Mouse (Mus musculus): ENCODE results near the gene Urah.

Urah gene

DNA sequence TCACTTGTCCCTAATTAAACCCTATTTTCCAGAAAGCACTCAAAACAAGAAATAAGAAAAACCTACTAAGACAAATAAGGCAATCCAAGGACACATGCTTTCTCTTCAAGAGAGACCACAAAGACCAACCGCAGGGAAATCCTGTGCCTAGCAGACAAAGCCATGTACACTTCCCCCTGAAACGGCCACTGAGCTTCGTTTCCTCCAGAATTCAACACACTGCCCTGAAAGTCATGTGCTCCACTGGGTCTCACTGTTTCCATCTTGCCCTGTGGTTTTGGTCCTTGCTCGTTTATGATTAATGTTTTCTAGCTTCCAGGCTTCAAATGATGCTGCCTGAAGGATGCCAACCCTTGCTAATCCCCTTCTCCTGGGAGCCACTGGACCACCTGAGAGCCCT is 39.4 kb downstream of the Urah start:
- DNase-seq (ENCODE audit: low read depth, low spot score): no peak

DNA sequence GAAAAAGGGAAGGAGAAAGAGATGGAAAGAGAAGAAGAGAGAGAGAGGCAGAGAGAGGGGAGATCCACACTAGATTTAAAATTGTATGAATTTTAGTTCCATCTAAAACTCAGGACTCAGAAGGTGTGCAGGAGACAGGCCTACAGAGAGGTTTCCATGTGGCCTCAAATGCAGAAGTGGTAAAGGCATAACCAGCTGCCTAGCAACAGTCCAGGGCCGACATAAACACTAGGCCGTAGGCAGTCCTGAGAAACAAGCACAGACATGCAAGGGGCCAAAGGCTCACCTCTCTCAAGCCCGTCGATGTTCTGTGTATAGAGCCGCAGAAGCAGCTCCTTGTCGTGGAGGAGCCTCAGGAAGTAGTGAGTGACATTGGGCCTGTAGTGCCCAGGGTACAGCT is 42.5 kb downstream of the Urah start:
- no peak for DNase-seq (ENCODE audit: low read depth, low spot score)

DNA sequence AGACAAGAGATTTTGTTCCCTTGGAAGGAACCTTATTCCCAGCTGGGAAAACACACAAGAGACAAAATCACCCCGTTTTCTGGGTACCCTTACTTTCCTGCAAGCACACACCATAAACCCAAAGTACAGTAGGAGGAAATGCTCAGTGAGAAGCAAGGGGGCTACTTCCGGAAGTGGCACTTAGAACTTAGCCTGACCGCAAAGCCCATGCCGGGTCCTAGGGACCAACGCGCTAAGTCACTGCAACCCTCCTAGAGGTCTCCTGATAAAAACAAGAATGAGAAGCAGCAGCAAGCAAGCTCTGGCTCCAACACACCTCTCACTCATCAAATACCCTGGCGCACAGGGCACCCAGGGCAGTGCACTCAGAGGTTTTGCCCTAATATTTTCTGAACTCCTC is 44.5 kb downstream of the Urah start:
- no peak for DNase-seq (ENCODE audit: low read depth, low spot score)

DNA sequence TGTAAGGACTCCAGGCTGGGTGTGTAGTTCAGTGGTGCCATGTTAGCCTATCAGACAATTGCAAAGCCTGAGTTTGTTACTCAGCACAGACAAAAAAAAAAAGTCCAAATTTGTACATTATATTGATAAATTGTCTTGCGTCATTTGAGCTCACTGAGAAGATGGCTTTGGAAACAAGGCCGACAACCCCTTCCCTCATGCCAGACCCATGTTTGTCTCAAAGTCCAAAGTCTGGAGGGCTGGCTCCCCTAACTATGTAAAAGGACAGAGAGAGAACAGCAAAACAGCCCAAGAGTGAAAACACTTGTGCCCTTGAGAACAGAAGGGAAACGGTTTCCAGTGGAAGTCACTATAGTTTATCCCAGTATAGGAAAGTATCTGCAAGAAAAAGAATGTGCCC is 45.6 kb downstream of the Urah start:
- DNase-seq (ENCODE audit: low read depth, low spot score): no peak

DNA sequence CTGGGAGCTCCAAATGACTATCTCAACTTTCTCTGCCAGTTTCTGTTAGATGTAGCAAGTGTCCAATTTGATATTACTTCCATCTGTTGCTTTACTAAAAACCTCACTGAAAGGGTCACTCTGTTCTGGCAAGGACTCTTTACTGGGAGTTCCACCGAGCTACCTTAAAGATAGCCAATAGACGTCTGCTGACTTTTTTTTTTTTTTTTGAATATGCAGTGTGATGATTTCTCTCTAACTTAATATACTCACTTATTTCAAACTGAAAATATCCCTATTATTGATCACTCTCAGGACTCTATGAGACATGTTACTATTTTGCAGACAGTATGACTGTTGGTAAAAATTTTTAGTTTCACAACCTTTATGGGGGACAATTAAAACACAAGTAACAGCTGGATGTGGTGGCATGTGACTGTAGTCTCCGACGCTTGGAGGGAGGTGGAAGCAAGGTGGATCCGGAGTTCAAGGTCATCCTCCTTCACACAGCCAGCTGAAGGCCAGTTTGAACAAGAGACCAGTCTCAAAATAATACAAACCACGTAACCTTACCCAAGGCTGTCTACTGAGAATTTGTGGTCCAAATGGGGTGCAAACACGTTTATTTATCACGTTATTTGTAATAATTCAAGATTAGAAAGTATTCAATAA is 46.2 kb downstream of the Urah start:
- DNase-seq (ENCODE audit: low read depth, low spot score): no peak

DNA sequence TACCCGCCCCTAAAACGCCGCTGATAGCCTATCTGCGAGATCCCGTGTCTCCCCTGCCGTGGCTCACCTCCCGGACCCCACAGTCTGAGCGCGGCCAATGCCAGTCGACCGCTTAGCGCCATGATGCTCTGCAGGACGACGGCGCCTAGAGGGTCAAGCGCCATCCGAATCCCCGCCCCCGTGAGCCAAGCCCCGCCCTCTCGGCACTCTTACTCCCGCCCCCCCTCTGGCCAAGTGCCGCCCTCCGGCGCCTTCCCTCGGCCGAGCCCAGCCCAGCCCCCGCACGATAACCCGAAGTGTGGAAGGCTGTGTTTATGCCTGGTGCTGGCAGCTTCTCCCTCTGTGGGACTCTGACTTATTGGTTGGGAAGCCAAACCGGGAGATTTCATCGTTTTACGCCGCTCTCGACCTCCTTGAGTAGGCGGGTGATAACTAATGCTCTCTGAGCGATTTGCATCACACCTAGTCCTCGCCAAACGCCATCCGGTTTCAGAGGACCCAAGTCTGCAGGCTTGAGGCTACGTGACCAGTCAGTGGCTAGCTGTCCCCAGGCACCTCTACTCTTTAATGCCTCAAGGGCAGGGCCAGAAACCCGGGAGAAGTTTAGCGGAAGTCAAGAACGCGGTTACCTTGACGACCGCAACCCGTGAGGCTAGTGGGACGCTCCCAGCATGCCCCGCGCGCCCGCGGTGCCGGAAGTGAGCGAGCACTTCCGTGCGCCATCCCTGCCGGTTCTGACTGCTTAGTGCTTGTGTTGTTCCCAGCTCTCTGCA is 47.1 kb downstream of the Urah start, which contains the start of the genes Psmd13 and Sirt3:
Gene Psmd13, plus strand, starts transcription at position 273 of the 773 bp plus-strand sequence.
Gene Sirt3, minus strand, starts transcription at position 614 of the 773 bp plus-strand sequence.
- DNase-seq (ENCODE audit: low read depth, low spot score): peak; percentile 90

DNA sequence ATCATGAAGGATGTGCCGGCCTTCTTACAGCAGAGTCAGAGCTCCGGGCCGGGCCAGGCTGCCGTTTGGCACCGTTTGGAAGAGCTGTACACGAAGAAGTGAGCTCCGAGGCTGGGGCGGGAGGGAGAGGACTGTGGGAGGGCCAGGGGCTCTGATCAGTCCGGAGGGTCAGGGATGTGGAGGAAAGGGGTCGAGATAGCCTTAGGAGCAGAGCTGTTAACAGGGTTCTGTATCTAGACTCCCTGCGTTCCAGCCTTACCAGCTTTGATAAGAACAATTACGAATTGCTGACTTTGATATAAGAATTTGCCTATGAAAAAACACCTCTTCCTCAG is 47.6 kb downstream of the Urah start:
- no peak for DNase-seq (ENCODE audit: low read depth, low spot score)
